Mouse (Mus musculus) lung, postnatal 4 days (tissue): ENCODE data around the gene Gm9736.
"Not testable (repeated sequence)": the region's sequence is repeated elsewhere in the genome, so short reads cannot be mapped to it uniquely, and the experiment has no call there.

ENCODE experiments used
- DNase-seq, 2 experiments: peaks; one replicate each; pipeline ENCODE4 v3.0.0; 2021

Gm9736 gene

DNA sequence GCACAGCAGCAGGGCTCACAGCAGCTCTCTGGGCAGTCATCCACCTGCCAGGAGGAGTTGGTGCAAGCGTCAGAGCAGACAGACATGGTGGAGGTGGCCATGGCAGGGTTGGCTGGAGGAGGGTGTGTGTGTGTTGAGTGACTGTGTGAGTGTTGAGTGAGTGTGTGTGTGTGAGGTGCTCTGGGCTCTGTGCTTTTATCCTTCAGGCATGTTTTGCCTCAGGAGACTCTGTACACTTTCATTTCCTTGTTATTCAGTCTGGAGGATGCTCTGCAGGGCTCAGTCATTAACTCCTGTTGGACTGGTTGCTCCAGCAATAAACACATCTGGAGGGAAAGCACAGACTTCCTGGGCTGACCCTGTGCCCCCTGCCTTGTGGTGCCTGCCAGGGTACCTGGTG lies at the start of gene Gm9736:
Gene Gm9736 (minus strand): TSS at position 101 of the 400 bp plus-strand sequence.
- DNase-seq, result not testable (repeated sequence)

DNA sequence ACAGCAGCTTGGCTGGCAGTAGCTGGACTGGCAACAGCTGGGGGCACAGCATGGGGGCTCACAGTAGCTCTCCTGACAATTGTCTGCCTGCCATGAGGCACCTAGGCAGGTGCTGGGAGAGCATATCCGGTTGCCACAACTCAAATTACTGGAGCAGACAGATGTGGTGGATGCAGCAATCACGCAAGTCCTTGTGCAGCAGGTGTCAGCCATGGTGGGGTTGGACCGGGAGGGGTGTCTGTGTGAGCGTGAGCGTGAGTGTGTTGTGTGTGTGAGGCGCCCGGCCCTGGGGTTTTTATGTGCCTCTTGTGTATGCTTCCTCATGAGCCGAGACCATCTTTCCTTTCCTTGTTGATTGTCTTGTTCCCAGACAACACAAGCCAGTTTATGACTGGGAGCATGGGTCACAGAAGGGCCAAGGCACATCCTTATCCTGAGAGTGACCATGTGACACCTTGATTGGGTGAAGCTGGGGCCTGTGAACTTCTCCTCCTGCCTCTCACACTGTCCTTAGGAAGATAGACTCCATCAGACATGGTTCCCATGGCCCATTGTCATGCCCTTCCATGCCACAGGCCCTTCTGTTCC lies 47.9 kb upstream of the Gm9736 start, which contains the start of gene Gm19668:
Gene Gm19668 (minus strand): TSS at position 213 of the 588 bp plus-strand sequence.
- DNase-seq, result no peak

DNA sequence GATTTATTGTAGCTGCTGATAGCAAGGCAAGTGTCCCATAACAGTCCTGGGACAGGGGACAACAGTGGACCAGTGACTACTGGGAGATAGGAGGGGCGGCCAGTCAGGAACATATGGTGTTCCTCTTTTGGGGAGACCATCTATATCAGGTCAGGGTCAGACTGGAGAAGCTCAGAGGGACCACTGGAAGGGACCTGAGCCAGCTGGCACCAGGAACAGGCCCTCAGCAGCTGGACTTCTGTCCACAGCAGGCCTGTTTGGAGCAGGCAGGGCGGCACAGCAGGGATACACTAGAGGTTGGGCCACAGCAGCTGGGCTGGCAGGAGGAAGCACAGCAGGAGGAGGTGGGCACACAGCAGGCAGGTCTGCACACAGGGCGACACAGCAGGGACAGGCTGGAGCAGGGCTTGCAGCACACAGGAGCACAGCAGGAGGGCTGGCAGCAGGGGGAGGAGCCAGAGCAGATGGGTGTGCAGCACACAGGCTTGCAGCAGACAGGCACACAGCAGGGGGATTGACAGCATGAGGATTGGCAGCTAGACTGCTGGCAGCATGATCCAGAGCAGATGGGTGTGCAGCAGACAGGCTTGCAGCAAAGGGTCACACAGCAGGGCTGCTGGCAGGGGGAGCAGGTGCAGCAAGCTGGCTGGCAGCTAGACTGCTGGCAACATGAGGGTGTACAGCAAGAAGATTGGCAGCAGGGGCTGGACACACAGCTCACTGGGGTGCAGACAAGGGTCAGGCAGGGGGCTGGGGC lies 47.2 kb upstream of the Gm9736 start:
- peak in 1 of 2 experiments; percentile 52 for DNase-seq

DNA sequence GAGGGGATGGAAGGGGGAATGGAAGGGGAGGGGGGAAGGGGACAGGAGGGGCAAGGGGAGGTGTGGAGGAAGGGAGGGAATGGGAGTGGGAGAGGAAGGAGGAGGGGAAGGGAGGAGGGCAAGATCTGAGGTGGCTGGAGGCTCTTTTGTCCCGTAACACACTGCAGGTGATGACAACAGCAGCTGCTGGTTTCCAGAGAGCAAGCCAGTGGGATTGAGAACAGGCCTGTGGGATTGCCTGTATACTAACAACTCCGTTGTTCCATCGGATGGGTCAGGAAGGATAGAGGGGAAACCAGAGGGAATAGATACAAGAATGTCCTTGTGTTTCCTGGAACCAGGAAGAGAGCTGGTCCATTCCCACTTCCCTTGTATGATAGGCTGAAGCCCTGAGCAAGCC lies 46.5 kb upstream of the Gm9736 start:
- DNase-seq, result no peak

DNA sequence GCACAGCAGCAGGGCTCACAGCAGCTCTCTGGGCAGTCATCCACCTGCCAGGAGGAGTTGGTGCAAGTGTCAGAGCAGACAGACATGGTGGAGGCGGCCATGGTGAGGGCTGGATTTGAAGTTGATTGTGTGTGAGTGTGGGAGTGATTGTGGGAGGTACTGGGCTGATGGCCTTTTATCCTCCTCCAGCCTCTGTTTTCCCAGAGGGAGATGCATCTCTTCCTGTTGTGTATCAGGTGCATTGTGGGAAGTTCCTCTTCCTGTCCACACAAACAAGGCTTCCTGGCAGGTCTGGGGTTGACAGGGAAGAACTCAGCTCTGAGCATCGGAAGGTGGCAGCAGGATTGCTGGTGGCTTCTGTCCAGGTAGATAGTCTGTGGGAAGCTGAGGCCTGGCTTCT lies 43.8 kb upstream of the Gm9736 start, which contains the start of gene Gm9639:
Gene Gm9639 (minus strand): TSS at position 101 of the 400 bp plus-strand sequence.
- DNase-seq, result no peak

DNA sequence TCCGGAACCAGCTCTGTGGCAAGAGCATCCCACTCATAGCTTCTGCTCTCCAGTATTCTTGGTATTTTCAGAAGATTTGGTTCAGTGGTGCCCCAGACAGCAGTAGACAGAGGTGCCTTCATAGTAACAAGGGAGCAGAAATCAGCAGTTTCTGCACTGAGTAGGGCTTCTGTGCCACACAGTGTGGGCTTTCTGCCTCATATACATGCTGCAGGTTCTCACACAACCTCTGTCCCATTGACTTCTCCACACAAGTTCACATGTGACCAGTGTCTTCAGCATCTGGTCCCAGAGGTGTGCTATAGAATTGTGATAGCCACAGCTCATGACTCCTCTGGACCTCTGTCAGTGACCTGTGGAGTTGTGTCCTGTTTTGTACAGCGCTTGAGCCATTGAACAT lies 37.5 kb upstream of the Gm9736 start:
- no peak for DNase-seq

DNA sequence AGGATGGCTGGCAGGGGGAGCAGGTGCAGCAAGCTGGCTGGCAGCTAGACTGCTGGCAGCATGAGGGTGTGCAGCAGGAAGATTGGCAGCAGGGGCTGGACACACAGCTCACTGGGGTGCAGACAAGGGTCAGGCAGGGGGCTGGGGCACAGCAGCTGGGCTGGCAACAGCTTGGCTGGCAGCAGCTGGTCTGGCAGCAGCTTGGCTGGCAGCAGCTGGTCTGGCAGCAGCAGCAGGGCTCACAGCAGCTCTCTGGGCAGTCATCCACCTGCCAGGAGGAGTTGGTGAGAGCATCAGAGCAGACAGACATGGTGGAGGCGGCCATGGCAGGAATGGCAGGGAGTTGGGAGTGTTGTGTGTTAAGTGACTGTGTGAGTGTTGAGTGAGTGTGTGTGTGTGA lies 36.7 kb upstream of the Gm9736 start, which contains the start of gene Gm7137:
Gene Gm7137 (minus strand): TSS at position 325 of the 400 bp plus-strand sequence.
- not testable (repeated sequence) for DNase-seq

DNA sequence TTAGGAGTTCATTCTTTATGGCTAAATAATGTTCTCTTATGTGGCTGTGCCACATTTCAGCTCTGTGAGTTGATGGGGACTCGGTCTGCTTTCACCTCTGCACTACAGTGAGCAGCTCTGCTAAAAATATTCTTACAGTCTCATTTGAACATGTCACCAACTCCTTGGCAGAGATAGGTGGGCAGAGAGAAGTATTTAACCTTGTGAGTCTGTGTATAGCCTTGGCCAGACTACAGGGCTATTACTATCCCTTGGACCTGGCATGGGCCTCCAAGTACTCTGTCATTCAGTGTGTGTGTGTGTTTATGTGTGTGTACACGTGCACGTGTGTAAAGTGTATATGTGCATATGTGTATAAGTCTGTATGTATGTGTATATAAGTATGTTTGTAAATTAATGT lies 32.2 kb upstream of the Gm9736 start:
- DNase-seq, result not testable (repeated sequence)

DNA sequence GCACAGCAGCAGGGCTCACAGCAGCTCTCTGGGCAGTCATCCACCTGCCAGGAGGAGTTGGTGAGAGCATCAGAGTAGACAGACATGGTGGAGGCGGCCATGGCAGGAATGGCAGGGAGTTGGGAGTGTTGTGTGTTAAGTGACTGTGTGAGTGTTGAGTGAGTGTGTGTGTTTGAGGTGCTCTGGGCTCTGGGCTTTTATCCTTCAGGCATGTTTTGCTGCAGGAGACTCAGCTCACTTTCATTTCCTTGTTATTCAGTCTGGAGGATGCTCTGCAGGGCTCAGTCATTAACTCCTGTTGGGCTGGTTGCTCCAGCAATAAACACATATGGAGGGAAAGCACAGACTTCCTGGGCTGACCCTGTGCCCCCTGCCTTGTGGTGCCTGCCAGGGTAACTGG lies 31.3 kb upstream of the Gm9736 start, which contains the start of gene Gm3250:
Gene Gm3250 (minus strand): TSS at position 101 of the 400 bp plus-strand sequence.
- DNase-seq, result not testable (repeated sequence)

DNA sequence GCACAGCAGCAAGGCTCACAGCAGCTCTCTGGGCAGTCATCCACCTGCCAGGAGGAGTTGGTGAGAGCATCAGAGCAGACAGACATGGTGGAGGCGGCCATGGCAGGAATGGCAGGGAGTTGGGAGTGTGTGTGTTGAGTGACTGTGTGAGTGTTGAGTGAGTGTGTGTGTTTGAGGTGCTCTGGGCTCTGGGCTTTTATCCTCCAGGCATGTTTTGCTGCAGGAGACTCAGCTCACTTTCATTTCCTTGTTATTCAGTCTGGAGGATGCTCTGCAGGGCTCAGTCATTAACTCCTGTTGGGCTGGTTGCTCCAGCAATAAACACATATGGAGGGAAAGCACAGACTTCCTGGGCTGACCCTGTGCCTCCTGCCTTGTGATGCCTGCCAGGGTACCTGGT lies 25.7 kb upstream of the Gm9736 start, which contains the start of gene Gm7138:
Gene Gm7138 (minus strand): TSS at position 101 of the 400 bp plus-strand sequence.
- not testable (repeated sequence) for DNase-seq

DNA sequence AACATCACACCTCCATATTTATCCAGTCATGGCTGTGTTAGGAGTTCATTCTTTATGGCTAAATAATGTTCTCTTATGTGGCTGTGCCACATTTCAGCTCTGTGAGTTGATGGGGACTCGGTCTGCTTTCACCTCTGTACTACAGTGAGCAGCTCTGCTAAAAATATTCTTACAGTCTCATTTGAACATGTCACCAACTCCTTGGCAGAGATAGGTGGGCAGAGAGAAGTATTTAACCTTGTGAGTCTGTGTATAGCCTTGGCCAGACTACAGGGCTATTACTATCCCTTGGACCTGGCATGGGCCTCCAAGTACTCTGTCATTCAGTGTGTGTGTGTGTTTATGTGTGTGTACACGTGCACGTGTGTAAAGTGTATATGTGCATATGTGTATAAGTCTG lies 21.0 kb upstream of the Gm9736 start:
- not testable (repeated sequence) for DNase-seq

DNA sequence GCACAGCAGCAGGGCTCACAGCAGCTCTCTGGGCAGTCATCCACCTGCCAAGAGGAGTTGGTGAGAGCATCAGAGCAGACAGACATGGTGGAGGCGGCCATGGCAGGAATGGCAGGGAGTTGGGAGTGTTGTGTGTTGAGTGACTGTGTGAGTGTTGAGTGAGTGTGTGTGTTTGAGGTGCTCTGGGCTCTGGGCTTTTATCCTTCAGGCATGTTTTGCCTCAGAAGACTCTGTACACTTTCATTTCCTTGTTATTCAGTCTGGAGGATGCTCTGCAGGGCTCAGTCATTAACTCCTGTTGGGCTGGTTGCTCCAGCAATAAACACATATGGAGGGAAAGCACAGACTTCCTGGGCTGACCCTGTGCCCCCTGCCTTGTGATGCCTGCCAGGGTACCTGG lies 20.1 kb upstream of the Gm9736 start, which contains the start of gene Gm3238:
Gene Gm3238 (minus strand): TSS at position 101 of the 400 bp plus-strand sequence.
- not testable (repeated sequence) for DNase-seq

DNA sequence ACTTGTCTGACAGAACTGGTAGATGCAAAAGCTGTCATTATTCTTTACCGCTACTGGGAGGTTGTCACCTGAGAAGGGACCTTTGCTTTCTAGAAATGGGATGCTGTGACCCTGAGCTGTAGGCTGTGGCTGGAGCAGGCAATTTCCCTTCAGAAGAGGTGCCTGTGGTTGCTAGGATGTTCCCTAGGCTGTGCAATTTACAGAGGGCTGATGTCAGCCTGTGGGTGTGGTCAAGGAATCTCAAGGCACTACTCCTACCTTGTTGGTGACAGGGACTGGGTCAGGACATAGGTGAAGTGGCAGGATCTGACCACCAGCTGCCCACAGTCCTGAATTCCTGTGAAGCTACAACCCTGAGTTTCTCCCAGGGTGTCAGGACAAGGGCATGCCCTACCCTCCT lies 18.6 kb upstream of the Gm9736 start:
- no peak for DNase-seq

DNA sequence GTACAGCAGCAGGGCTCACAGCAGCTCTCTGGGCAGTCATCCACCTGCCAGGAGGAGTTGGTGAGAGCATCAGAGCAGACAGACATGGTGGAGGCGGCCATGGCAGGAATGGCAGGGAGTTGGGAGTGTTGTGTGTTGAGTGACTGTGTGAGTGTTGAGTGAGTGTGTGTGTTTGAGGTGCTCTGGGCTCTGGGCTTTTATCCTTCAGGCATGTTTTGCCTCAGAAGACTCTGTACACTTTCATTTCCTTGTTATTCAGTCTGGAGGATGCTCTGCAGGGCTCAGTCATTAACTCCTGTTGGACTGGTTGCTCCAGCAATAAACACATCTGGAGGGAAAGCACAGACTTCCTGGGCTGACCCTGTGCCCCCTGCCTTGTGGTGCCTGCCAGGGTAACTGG lies 8.4 kb upstream of the Gm9736 start, which contains the start of gene Gm3233:
Gene Gm3233 (minus strand): TSS at position 101 of the 400 bp plus-strand sequence.
- DNase-seq, result not testable (repeated sequence)

DNA sequence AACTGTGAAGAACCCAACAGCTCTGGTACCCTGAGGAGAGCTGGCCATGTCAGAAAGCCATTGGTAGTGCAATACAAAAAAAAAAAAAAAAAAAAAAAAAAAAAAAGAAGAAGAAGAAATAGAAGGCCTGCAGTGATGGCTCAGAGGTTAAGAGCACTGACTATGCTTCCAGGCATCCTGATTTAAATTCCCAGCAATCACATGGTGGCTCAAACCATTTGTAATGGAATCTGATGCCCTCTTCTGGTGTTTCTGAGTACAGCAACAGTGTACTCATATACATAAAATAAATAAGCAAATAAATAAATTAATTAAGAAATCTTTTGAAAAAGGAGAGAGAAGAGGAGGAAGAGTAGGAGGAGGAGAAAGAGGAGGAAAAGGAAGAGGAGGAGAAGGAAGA lies 2.3 kb upstream of the Gm9736 start:
- DNase-seq, result no peak

DNA sequence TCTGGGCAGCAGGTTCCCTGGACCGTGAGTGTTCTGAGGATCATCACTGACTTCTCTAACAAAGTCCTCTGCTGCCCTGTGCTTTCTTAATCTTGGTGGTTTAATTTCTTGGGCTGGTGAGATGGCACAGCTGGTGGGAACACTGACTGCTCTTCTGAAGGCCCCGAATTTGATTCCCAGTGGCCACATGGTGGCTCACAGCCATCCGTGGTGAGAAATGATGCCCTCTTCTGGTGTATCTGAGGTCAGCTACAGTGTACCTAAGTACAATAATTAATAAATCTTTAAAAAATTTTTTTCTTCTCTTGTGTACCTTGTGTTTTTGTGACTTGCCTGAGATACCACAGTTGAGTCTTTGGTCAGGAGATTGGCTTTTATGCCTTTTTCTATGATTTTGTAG lies 1.2 kb upstream of the Gm9736 start:
- DNase-seq, result not testable (repeated sequence)

DNA sequence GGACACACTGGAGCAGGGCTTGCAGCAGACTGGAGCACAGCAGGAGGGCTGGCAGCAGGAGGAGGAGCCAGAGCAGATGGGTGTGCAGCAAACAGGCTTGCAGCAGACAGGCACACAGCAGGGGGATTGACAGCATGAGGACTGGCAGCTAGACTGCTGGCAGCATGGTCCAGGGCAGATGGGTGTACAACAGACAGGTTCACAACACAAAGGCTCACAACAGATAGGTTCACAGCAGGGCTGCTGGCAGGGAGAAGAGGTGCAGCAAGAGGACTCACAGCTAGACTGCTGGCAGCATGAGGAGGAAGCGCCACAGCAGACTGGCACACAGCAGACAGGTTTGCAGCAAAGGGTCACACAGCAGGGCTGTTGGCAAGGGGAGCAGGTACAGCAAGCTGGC lies 468 bp downstream of the Gm9736 start:
- not testable (repeated sequence) for DNase-seq

DNA sequence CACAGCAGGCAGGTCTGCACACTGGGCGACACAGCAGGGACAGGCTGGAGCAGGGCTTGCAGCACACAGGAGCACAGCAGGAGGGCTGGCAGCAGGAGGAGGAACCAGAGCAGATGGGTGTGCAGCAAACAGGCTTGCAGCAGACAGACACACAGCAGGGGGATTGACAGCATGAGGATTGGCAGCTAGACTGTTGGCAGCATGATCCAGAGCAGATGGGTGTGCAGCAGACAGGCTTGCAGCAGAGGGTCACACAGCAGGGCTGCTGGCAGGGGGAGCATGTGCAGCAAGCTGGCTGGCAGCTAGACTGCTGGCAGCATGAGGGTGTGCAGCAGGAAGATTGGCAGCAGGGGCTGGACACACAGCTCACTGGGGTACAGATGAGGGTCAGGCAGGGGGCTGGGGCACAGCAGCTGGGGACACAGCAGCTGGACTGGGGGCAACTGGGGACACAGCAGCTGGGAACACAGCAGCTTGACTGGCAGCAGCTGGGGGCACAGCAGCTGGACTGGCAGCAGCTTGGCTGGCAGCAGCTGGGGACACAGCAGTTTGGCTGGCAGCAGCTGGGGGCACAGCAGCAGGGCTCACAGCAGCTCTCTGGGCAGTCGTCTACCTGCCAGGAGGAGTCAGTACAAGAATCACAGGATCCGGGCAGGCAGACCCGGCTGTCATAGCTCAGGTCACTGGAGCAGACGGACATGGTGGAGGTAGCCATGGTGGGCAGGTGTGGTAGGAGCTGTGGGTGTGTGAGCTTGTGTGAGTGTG lies 9.0 kb downstream of the Gm9736 start, which contains the start of gene Gm18596:
Gene Gm18596 (minus strand): TSS at position 715 of the 765 bp plus-strand sequence.
- not testable (repeated sequence) for DNase-seq

DNA sequence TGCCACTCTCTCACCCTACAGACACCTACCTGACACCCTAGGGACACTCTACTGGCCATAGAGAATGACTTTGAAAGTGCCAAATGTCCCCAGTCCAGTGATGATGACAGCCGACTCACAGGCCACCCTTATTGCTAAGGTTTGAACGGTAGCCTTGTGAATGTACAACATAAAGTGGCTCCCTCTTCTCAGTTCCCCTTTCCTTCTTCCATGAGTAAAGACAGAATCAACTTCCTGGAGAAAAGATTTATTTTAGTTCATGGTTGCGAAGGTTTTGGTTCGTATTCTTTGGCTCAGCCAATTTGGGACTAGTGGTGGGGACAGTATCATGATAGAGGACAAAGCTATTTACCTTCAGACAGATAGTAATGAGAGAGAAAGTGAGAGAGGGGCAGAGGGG lies 12.2 kb downstream of the Gm9736 start:
- no peak for DNase-seq

DNA sequence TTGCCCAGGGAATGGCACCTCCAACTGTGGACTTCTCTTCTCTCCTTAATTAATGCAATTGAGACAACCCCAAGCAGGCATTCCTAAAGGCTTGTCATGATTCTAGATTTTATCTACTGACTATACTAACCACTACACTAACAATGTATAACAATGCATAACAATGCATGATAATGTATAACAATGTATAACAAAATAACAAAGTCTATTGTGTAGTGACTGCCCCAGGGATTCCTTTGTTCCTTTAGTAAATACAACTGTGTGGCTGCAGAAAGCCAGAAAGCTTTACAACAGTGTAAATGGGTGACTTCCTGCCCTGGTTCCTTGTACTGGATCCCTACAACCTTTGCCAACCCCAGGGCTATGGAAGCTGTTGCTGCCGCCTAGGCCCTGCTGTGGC lies 15.2 kb downstream of the Gm9736 start:
- DNase-seq, result no peak

DNA sequence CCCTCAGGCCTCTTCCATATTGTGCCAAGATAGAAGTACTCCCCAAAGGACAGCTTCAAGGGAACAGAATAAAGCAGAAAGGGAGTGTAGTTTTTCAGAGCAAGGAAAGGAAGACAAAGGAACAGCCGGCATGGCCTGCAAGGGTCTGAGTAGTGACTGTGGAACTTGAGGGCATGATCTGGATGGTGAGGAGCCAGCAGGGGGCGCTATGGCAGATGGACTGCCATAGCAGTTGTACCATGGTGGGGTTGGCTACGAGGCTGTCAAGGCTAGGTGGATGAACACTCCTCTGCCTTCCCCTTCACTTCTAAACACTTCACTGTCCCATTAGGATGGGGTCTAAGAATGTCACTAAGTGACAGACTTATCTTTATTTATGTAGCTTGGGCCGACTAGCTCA lies 21.9 kb downstream of the Gm9736 start:
- no peak for DNase-seq

DNA sequence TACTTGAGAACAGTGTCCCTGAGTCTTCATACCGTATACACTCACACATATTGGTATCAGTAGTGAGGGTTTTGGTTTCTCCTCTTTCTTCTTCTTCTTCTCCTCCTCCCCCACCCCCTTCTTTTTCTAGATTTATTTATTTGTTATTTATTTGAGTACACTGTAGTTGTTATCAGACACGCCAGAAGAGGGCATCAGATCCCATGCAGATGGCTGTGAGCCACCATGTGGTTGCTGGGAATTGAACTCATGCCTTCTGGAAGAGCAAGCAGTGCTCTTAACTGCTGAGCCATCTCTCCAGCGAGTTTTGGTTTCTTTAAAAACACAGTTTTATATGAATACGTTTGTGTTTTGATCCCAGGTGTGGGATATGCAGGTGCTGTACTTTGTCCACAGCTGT lies 22.9 kb downstream of the Gm9736 start:
- no peak for DNase-seq

DNA sequence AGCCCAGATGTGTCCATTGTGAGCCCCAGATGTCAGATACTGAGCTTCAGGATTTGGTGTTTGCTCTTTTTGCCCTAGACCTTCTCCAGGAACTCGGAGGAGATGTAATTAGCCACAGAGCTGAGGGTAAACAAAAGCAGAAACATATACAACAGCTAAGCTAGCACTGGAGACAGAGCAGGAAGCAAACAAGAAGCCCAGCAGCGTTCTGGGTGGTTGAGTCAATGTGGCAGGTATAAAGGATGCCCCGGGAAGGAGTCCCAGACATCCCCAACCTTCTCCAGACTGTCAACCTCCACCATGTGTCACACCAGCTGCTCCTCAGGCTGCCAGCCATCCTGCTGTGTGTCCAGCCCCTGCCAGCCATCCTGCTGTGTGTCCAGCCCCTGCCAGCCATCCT lies 25.0 kb downstream of the Gm9736 start, which contains the start of gene Gm10100:
Gene Gm10100 (plus strand): TSS at position 301 of the 400 bp plus-strand sequence.
- no peak for DNase-seq
